ENCODE assay signal across 8 mouse cellular contexts in genomic region chr5:117357129-117357477, GRCm38 (mm10). TPM values are rescaled to one million over a fixed set of nuclear protein-coding genes. Genes with fewer than 3 reads are reported as not detected.
DNase-seq lines count a peak whose midpoint lies in the region; ATAC-seq and TF ChIP-seq lines count a peak whose summit lies in the region.

Wsb2 (plus strand) TSS chr5:117357304.

- WGBS in hindbrain, embryonic 12.5 days = 0% methylated on average over 4 of the region's 54 CpGs

- POLR2A ChIA-PET in Patski (lab: Charles Lee) = interaction anchor here (0.5 to 1.5 kb wide), 4 partner anchors 23 to 199 kb away, joined by 3 to 6 read pairs (median 5); no protein-coding TSS in a partner anchor

- peak within 1 kb of the TSS; percentile 89 for H3K4me2 ChIP-seq in hindbrain, embryonic 12.5 days (replicated peaks)

- no peaks in the 10 kb centered on the region for H3K9me3 ChIP-seq in hindbrain, embryonic 12.5 days (replicated peaks)

- peak within 1 kb of the TSS; percentile 96 for H3K9ac ChIP-seq in hindbrain, embryonic 12.5 days

- ATAC-seq in Patski = peak; percentile 24
- ATAC-seq in hindbrain, embryonic 12.5 days (ENCODE audit: low FRiP score) = peak; percentile 79

- peak within 1 kb of the TSS; percentile 91 for H3K4me3 ChIP-seq in hindbrain, embryonic 12.5 days

- no peaks in the 10 kb centered on the region for H3K36me3 ChIP-seq in hindbrain, embryonic 12.5 days

- H3K27me3 ChIP-seq in Patski = no peaks in the 10 kb centered on the region
- no peaks in the 10 kb centered on the region for H3K27me3 ChIP-seq in hindbrain, embryonic 12.5 days

- peak within 1 kb of the TSS; percentile 94 for H3K27ac ChIP-seq in hindbrain, embryonic 12.5 days

- H3K4me1 ChIP-seq in hindbrain, embryonic 12.5 days = peaks cover 41% of the 10 kb centered on the region

- no peak for TF ChIP-seq CTCF in Patski (IDR thresholded peaks at IDR 0.05)

- in situ Hi-C loops in Patski (cut with MboI; ENCODE audit: low pct_unique_long_range_greater_than_20kb) = loop anchor here (25.0 kb wide), 1 partner anchor 1005 kb away; no protein-coding TSS in a partner anchor

- no peak for DNase-seq in Patski (ENCODE audit: low read depth, low spot score)
- DNase-seq in cerebellum, postnatal 10 days = peak; percentile 91 to 94
- DNase-seq in frontal cortex, postnatal 25 days (ENCODE audit: low spot score in 2 of 2) = peak; percentile 39 to 62
- DNase-seq in layer of hippocampus, postnatal 25 days (ENCODE audit: extremely low spot score in 1 of 2, low spot score in 1 of 2) = peak; percentile 76 to 78
- DNase-seq in lung, postnatal 36 days = peak; percentile 89
- DNase-seq in retina, embryonic 14.5 days (ENCODE audit: low spot score) = peak; percentile 76
- peak; percentile 92 for DNase-seq in thymus, postnatal 4 days

- CTCF ChIA-PET in Patski (lab: Charles Lee) = interaction anchor here (1.3 to 4.1 kb wide), 5 partner anchors 12 to 51 kb away, joined by 3 to 42 read pairs (median 4); no protein-coding TSS in a partner anchor

RNA-seq across cellular contexts. Expression of gene Wsb2, which starts in this region (rescaled TPM):
- polyA plus RNA-seq in Patski (2021) = 197 TPM
- polyA plus RNA-seq in hindbrain, embryonic 12.5 days (2016; fragmentation: Nextera tagmentation; extraction: Ambion mirVana) = 127 and 132 TPM in 2 replicates
- total RNA-seq in layer of hippocampus, postnatal 25 days (2021) = 100 to 1,000 TPM; 264 to 285 TPM
